Mouse (Mus musculus) left cerebral cortex, adult 8-10 months (tissue): ENCODE measurements around the gene Cd6. TPM values are rescaled to one million over a fixed set of nuclear protein-coding genes. Genes with fewer than 3 reads are reported as not detected.

Experiments used
- DNase-seq, 2 experiments: peaks; one replicate each; pipeline ENCODE4 v3.0.0; 2022; ENCODE audit warnings: low spot score in 2 of 2
- total RNA-seq, 4 experiments: library from RNA; stranded (reverse); gene quantifications; 2 replicates each; pipeline ENCODE4 v1.2.4; 2022

Gene Cd6
- total RNA-seq, 4 experiments from 2014 or later: 1.5 to 4.1 (median 2.2) TPM

- no peak for DNase-seq
Observed at GRCm38 (mm10) chr19:10803751-10804150, 26.1 kb downstream of the Cd6 start.

DNA sequence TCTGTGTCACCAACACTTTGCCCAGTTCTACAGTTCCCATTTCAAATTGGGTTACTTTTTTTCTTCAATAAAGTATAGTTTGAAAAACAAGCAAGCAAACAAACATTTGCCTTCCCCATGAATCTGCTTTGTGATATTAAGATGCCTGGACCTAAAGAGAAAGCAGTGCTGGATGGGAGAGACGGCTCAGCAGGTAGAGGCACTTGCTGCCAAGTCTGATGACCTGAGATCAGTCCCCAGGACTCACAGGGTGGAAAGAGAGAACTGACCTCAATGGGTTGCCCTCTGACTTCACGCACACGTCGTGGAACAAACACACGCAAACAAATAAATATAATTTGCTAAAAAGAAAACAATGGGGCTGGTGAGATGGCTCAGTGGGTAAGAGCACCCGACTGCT, 28.0 kb downstream of the Cd6 start:
- DNase-seq: no peak

DNA sequence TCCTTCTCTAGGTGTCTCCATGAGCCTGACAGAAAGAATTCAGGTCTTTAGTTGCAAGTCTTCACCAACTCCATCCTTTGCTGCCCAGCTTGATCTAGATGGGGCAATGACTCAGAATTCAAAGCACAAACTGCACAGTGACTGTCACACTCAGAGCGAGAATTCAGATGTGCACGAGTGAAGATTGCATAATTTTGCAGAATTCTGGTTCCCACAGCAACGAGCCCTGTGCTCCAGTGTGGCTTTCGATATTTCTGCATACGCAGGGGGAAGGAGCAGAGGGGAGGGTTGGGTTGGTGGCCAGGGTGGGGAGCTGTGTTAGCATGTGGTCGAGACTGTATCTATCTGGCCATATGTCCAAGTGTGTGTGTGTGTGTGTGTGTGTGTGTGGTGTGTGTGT, 28.8 kb downstream of the Cd6 start:
- peak in 1 of 2 experiments; percentile 72 for DNase-seq

GRCm38 (mm10) chr19:10799155-10799554, 30.7 kb downstream of the Cd6 start:
- peak in 1 of 2 experiments; percentile 52 for DNase-seq

GRCm38 (mm10) chr19:10798576-10798975, 31.3 kb downstream of the Cd6 start:
- no peak for DNase-seq

GRCm38 (mm10) chr19:10794916-10795315, 34.9 kb downstream of the Cd6 start:
- DNase-seq: no peak

- DNase-seq: no peak
Observed at GRCm38 (mm10) chr19:10793044-10793443, 36.8 kb downstream of the Cd6 start.

DNA sequence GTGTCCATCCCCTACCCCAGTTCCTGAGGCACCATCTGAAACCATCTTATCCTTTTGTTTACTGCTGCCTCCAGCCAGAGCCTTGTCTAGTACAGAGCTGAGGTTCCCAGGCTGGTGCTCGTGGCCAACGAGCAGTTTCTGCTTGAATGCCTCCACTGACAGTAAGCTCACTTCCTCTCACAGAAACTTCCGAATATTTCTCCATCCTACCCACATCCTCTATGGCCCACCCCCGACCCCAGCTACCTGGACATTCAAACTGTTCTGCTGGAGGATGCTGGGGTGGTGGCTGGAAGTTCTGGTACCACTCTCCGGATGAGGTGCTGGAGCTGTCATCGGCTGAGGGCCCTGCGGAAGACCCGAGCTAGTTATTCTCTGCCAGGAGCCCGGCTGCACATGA, 39.5 kb downstream of the Cd6 start:
- DNase-seq: no peak

GRCm38 (mm10) chr19:10788242-10788641, 41.6 kb downstream of the Cd6 start:
- no peak for DNase-seq

- DNase-seq: no peak
Observed at GRCm38 (mm10) chr19:10787406-10787805, 42.5 kb downstream of the Cd6 start.

DNA sequence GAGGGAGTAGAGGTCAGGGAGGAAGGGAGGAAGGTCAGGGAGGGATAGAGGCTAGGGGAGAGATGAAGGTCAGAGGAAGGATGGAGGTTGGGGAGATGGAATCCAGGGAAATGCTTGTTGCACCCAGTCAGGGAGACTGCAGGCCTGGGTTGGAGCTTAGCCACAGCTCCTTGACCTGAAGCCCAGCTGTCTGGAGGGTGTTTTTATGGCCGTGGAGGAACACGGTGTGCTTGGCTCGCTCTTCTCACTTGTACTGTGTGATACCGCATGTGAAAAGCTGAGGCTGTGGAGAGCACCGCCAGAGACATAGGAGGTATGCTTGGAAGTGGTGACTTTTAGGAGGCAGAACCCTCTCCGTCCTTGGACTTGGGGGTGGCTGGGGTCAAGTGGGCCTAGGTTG, 43.1 kb downstream of the Cd6 start:
- DNase-seq: no peak

DNA sequence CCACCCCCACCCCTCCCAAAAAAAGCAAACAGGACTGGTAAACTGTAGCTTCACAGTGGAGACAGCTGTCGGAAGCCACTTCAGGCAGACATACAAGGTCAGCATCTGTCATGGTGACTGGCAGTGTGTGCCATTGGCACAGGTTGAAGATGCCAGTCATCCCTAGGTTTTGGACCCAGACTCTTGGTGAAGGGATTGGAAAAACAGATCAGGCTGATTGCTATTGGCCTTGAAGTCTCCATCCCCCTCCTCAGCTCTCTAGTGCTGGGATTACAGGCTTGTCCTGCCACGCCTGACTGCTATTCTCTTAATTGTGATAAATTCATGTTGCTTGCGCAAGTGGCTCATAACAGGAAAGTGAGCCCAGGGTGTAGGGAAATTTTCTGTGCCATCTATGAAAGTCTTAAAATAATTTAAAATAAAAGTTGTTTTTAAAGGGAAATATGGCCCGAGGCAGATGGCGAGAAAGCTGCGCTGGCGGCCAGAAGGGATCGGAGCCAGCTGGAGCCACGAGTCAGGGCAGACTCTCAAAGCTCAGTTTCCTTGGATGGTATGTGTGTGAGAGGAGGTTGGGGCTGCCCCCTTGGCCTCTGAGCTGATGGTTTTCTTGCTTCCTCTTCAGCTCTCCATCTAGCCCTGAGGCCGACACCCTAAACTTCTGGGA, 44.9 kb downstream of the Cd6 start:
- no peak for DNase-seq

DNA sequence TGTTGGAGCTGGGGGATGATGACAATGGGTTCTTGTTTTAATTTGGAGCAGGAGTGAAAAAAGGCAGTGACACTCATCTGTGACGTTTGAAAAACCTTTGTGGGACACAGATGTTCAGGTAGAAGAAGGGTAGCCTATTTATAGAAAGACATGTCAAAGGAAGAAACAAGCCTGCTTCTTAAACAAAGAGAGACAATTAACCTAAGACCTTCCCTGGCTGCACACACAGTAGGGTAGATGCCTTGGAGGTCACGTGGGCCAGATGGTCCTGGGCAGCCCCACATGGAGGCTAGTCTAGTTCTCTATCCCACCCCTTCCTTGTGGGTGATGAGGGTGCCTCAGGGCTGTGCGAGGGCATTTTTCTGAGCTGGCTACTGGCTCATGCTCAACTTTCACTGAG, 45.8 kb downstream of the Cd6 start:
- DNase-seq: no peak

- DNase-seq: no peak
Observed at GRCm38 (mm10) chr19:10783168-10783567, 46.7 kb downstream of the Cd6 start.

DNA sequence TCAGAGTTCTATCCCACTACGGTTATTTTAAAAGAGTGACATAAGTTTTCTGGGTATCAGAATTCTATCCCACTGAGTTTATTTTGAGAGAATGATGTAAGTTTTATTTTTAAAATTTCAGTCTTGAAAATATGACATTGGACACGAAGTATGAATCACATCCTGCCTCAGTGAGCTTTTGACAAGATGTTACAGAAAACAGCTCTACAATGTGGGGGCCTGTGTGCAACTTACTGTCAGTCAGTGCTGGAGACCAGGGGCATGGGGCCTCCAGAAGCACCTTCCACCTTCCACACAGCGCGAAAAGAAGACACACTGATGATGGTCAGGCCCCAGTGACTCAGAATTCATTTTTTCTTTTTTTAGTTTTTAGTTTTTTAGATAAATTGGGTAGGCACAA, 48.2 kb downstream of the Cd6 start:
- DNase-seq: peak in 1 of 2 experiments; percentile 49

DNA sequence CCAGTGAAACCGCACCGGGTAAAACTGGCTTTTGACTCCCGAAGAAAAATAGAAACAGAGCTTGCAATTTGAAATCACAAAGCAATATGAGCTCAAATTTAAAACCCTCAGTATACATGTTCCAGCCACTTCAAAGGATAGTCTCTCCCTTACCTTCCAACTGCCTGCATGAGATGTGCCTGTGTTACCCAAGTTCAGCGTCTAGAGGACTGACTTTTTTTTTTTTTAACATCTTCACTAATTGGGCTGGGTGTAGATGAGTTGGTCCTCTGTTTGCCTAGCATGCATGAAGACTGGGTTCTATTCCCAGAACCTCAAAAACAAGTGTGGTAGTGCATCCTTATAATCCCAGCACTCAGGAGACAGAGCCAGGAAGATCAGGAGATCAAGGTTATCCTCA, 53.0 kb downstream of the Cd6 start:
- DNase-seq: no peak

DNA sequence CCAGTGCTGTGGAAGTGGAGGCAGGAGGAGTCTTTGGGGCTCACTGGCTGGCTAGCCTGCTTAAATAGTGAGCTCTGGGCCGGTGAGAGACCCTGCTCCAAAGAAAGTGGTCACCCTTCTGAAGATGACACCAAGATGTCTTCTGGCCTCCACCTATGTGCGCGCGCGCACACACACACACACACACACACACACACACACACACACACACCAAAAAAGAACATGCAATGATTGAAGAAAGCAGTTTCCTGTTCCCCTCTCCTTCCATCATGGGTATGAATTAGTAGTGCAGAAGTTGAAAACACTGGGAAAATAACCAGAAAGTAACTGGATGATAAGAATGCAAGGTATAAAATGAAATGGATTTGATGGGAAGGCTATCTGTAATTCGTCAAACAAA, 55.7 kb downstream of the Cd6 start:
- no peak for DNase-seq

DNA sequence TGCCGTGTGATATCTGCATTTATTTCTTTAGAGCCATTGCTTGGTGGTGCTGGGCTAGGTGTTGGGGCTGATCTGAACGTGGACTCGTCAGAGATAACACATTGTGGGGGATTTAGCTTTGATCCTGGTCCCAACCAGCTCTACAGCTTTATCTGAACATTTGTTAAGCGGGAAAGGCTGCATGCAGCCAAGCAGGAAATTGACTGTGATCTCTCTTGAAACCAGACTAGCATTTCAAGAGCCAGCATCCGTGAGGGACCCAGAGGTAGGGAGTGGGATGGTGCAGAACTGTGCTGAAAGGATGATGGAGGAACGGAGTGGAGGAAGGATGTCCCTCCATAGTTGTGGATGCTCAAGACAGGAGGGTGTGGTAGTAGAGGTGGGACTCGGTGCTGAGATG, 56.5 kb downstream of the Cd6 start:
- DNase-seq: peak in 1 of 2 experiments; percentile 24

DNA sequence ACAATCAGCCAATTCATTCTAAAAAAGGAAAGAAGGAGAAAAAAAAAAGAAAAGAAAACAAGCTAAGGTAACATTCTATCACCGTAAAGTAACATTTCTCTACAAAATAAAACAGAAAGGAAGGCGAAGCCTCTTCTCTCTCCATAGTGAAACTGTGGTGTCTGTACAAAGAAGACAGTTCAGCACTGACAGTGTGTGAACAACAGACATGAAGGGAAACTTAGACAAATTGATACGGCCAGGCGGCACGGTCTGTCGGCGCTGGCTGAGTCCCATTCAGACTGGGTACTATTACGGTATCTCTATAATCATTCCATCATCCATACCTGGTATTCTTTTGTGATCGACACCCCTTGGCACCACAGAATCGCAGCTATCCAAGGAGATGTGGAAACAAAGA, 57.0 kb downstream of the Cd6 start:
- DNase-seq: no peak

GRCm38 (mm10) chr19:10771995-10772394, 57.9 kb downstream of the Cd6 start:
- DNase-seq: no peak

DNA sequence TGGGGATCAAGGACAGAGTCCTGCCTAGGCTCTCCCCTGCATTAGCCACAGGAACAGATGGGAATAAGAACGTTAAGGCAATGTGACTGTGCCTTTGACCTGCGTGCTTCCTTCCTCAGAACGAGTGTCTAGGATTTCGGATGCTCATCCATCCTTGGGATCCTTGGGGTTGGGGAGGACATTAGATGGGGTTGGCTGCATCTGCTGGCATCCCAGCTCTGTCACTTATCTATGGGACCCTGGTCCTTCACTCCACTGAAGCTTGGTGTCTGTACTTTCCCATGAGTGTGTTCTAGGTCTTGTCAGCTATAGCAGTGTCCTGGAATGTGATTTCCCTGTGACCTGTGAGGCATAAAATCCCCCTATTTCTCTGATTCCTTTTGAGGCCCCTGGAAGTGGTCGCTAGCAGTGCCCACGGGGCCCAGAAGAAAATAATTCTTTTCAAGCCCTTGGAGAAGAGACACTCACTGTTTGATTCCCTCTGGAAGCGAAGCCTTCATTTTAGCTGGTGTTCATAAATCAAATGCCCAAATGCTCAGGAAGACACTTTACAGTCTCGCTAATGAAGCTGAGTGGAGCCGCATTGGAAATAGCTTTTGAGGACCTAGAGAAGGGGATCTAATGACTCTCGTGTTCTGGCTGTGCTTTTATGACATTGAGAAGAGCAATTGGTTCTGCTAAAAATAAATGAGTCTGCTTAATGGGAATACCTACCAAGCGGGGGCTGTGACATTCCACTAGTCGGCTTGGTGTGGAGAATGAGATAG, 60.2 kb downstream of the Cd6 start:
- no peak for DNase-seq

DNA sequence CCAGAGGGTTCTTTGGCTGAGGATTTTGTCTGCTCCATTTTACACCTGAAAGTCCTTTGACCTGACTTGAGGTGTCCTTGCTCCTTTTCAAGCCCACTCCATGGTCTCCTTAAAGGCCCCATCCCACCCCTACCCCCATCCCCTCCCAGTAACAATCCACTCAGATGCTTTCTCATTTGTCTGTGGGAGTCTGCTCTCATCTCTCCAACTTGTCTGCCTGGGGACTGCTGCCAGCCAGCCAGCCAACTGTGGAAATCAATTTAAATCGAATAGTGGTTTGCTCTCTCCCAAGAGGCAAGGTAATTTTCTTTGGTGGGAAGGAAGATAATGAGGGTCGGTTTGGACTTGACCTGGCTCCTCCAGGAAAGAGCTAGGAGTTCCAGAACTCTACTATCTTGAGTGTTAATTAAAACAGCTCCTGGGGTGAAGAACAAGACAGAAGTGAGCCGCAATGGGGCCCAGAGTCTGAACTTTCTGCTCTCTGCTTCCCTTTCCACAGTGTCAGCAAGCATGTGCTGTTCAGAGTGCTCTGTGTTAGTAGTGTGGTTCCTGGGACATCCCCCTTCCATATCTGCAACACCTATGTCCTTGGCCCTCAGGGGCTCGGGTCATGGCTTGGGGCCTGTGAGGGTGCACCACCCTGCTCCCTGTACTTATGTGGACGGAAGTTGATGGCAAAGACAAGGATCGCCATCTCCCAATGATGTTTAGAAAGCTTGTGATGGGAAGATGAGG, 61.0 kb downstream of the Cd6 start:
- no peak for DNase-seq
